Mouse (Mus musculus): ENCODE measurements around the gene Gm2916.

Gene Gm2916

GRCm38 (mm10) chr14:3883872-3884271 is at the start of gene Gm2916:
Gm2916 (plus strand) TSS chr14:3884172.
- WGBS, result no CpG with 5 or more reads among the region's 1 CpGs

GRCm38 (mm10) chr14:3845945-3846344 is 38.0 kb upstream of the Gm2916 start, which contains the start of gene Gm3033:
Gm3033 (plus strand) TSS chr14:3846245.
- no CpG with 5 or more reads among the region's 2 CpGs for WGBS

- WGBS, result 80% methylated on average over 1 of the region's 2 CpGs
These were observed 47.5 kb downstream of the Gm2916 start, which contains the start of gene Gm3029 for GRCm38 (mm10) chr14:3931456-3931855. Gm3029 (plus strand) TSS chr14:3931756.

- WGBS, result no CpG with 5 or more reads among the region's 2 CpGs
These were observed 79.3 kb downstream of the Gm2916 start, which contains the start of gene Gm3095 for GRCm38 (mm10) chr14:3963247-3963646. Gm3095 (plus strand) TSS chr14:3963547.

Data from cerebral cortex, adult 2 months (tissue).